Comparison of ENCODE assay signal across 8 mouse cellular contexts in genomic region chr13:13953874-13954832, GRCm38 (mm10). TPM values are rescaled to one million over a fixed set of nuclear protein-coding genes. Genes with fewer than 3 reads are reported as not detected.
DNase-seq lines count a peak whose midpoint lies in the region; ATAC-seq lines count a peak whose summit lies in the region.

B3galnt2 (plus strand) TSS chr13:13954469.

- H3K4me1 ChIP-seq in brown adipose tissue, adult 24 weeks (ENCODE audit: control insufficient read depth, insufficient read depth, insufficient read length, low read length) = no peaks in the 10 kb centered on the region
- peaks cover 22% of the 10 kb centered on the region for H3K4me1 ChIP-seq in heart, embryonic 13.5 days
- peaks cover 46% of the 10 kb centered on the region for H3K4me1 ChIP-seq in liver, embryonic 12.5 days
- H3K4me1 ChIP-seq in stomach, embryonic 15.5 days = no peaks in the 10 kb centered on the region

- peak within 1 kb of the TSS; percentile 83 for H3K4me2 ChIP-seq in heart, embryonic 13.5 days
- H3K4me2 ChIP-seq in liver, embryonic 12.5 days = peak within 1 kb of the TSS; percentile 86
- peak within 1 kb of the TSS; percentile 83 for H3K4me2 ChIP-seq in stomach, embryonic 15.5 days

- ATAC-seq in heart, embryonic 13.5 days (ENCODE audit: extremely low read depth, insufficient number of reproducible peaks, low FRiP score, low TSS enrichment) = peak; percentile 99
- ATAC-seq in liver, embryonic 12.5 days = peak; percentile 98
- peak; percentile 99 for ATAC-seq in stomach, embryonic 15.5 days (ENCODE audit: insufficient read depth, low FRiP score, low read depth)

- peak within 1 kb of the TSS; percentile 92 for H3K9ac ChIP-seq in heart, embryonic 13.5 days
- peak within 1 kb of the TSS; percentile 95 for H3K9ac ChIP-seq in liver, embryonic 12.5 days
- H3K9ac ChIP-seq in stomach, embryonic 15.5 days = peak within 1 kb of the TSS; percentile 54

- peaks cover 13% of the 10 kb centered on the region; the same call in 1 of the 2 replicates for H3K36me3 ChIP-seq in heart, embryonic 13.5 days
- H3K36me3 ChIP-seq in liver, embryonic 12.5 days = peaks cover 25% of the 10 kb centered on the region
- H3K36me3 ChIP-seq in stomach, embryonic 15.5 days = no peaks in the 10 kb centered on the region

- peak within 1 kb of the TSS; percentile 2; the same call in 1 of the 2 replicates for H3K27ac ChIP-seq in brown adipose tissue, adult 24 weeks (replicated peaks; ENCODE audit: low read depth, low read length)
- peak within 1 kb of the TSS; percentile 92 for H3K27ac ChIP-seq in heart, embryonic 13.5 days (replicated peaks)
- peak within 1 kb of the TSS; percentile 93 for H3K27ac ChIP-seq in liver, embryonic 12.5 days
- peak within 1 kb of the TSS; percentile 92 for H3K27ac ChIP-seq in stomach, embryonic 15.5 days

- peak within 1 kb of the TSS; percentile 68 for H3K4me3 ChIP-seq in brown adipose tissue, adult 24 weeks (ENCODE audit: insufficient read depth, low read depth, low read length)
- peak within 1 kb of the TSS; percentile 90 for H3K4me3 ChIP-seq in heart, embryonic 13.5 days
- peak within 1 kb of the TSS; percentile 94 for H3K4me3 ChIP-seq in liver, embryonic 12.5 days
- H3K4me3 ChIP-seq in stomach, embryonic 15.5 days (replicated peaks) = peak within 1 kb of the TSS; percentile 83

- no peaks in the 10 kb centered on the region for H3K27me3 ChIP-seq in heart, embryonic 13.5 days (replicated peaks)
- H3K27me3 ChIP-seq in liver, embryonic 12.5 days (replicated peaks) = no peaks in the 10 kb centered on the region
- H3K27me3 ChIP-seq in stomach, embryonic 15.5 days (replicated peaks) = no peaks in the 10 kb centered on the region

- H3K9me3 ChIP-seq in heart, embryonic 13.5 days = no peaks in the 10 kb centered on the region
- H3K9me3 ChIP-seq in liver, embryonic 12.5 days (replicated peaks) = 0 out of 2 replicates have a peak, but pooled peaks cover 4% of the 10 kb centered on the region
- H3K9me3 ChIP-seq in stomach, embryonic 15.5 days = no peaks in the 10 kb centered on the region

- DNase-seq in CD4-positive, CD25-positive, alpha-beta regulatory T cell, adult 2 months (ENCODE audit: low read depth, low spot score) = peak; percentile 100
- DNase-seq in fat pad, adult 2 months (ENCODE audit: extremely low read depth, low read depth, low spot score) = peak; percentile 88
- DNase-seq in kidney, postnatal 10 days = peak; percentile 98
- DNase-seq in natural killer cell, adult 2 months (ENCODE audit: low spot score in 2 of 2) = peak; percentile 95 to 96

- under 1% methylated on average over 78 of the region's 78 CpGs for WGBS in heart, embryonic 13.5 days
- WGBS in liver, embryonic 12.5 days (ENCODE audit: insufficient replicate concordance) = under 1% methylated on average over 78 of the region's 78 CpGs
- WGBS in stomach, embryonic 15.5 days = under 1% methylated on average over 77 of the region's 78 CpGs

RNA-seq across cellular contexts. Expression of gene B3galnt2, which starts in this region (rescaled TPM):
- polyA plus RNA-seq in brown adipose tissue, adult 24 weeks (2012; ENCODE audit: insufficient read depth, insufficient read length, missing spikeins) = 7.1 and 8.2 TPM in 2 replicates
- 17.1 and 20.1 TPM in 2 replicates for polyA plus RNA-seq in heart, embryonic 13.5 days (2015; fragmentation: Nextera tagmentation; extraction: Ambion mirVana)
- 44.6 and 44.9 TPM in 2 replicates for polyA plus RNA-seq in liver, embryonic 12.5 days (2016; fragmentation: Nextera tagmentation; extraction: Ambion mirVana)
- 42.0 and 42.9 TPM in 2 replicates for polyA plus RNA-seq in stomach, embryonic 15.5 days (2015; fragmentation: Nextera tagmentation; extraction: Ambion mirVana)

Comparison
In these comparisons a context has a peak if more than half of its experiments do, and no peak if none do; other contexts are left out.
1. Peak in every context shown above with its lines: DNase-seq, ATAC-seq, H3K4me3 ChIP-seq and H3K27ac ChIP-seq.
2. H3K27ac ChIP-seq: peak in every context shown above with its lines; median percentile 93 in liver, embryonic 12.5 days; 92 in heart, embryonic 13.5 days; 92 in stomach, embryonic 15.5 days; 2 in brown adipose tissue, adult 24 weeks.